Mouse (Mus musculus): Measurements from ENCODE around the gene Tomm40l.

GRCm38 (mm10) chr1:171193093-171193840, 29.0 kb downstream of the Tomm40l start:
- TF ChIP-seq POLR2A (IDR thresholded peaks at IDR 0.05; ENCODE audit: low read depth, low read length) (no peak), CTCF (IDR thresholded peaks at IDR 0.05; ENCODE audit: borderline replicate concordance, insufficient read depth, low read length) (no peak)

All from embryonic fibroblast, embryonic 13.5 days (primary cell).